Mouse (Mus musculus) embryonic fibroblast, embryonic 13.5 days (primary cell): Measurements from ENCODE around the gene St14. TPM values are rescaled to one million over a fixed set of nuclear protein-coding genes. Genes with fewer than 3 reads are reported as not detected.
"Not testable (repeated sequence)": the region's sequence is repeated elsewhere in the genome, so short reads cannot be mapped to it uniquely, and the experiment has no call there.

Experiments
- H3K27ac ChIP-seq: 2 replicates; pipeline ENCODE4 v1.5.1; 2012; ENCODE audit warnings: low read length, control low read depth, inconsistent platforms; ENCODE audit not compliant: insufficient read depth
- H3K4me1 ChIP-seq: 2 replicates; pipeline ENCODE4 v1.6.1; 2011; ENCODE audit warnings: low read length; ENCODE audit not compliant: control insufficient read depth, insufficient read depth
- H3K4me3 ChIP-seq: 2 replicates; pipeline ENCODE4 v1.5.1; 2011; ENCODE audit warnings: mild to moderate bottlenecking, control low read depth, low read length; ENCODE audit not compliant: insufficient read depth
- CTCF ChIP-seq: IDR thresholded peaks from 2 replicates; pipeline ENCODE4 v1.5.1; 2011; ENCODE audit warnings: mild to moderate bottlenecking, control low read depth, low read length, moderate library complexity, borderline replicate concordance; ENCODE audit not compliant: insufficient read depth
- POLR2A ChIP-seq: IDR thresholded peaks from 2 replicates; pipeline ENCODE4 v1.6.1; 2011; ENCODE audit warnings: low read depth, mild to moderate bottlenecking, control low read depth, low read length, moderate library complexity
- polyA plus RNA-seq: library from polyadenylated mRNA; stranded (reverse); fragments of >200 nt; gene quantifications from 2 replicates; pipeline ENCODE4 v1.2.4, GENCODE M21; 2011; ENCODE audit warnings: low read depth; ENCODE audit not compliant: missing spikeins, insufficient read length

The St14 gene
- 1.1 and 1.2 TPM in 2 replicates for polyA plus RNA-seq

- H3K4me1 ChIP-seq, result no peaks in the 10 kb centered on the region
- no peak for TF ChIP-seq CTCF
- no peak for TF ChIP-seq POLR2A
- H3K4me3 ChIP-seq, result peak within 1 kb of the TSS; percentile 19
- no peak within 1 kb of the TSS for H3K27ac ChIP-seq
Measured at GRCm38 (mm10) chr9:31131205-31131968, at the start of gene St14. Gene St14, minus strand, starts transcription at chr9:31131853.

- no peak overlapping the region for H3K4me3 ChIP-seq
- no peak overlapping the region for H3K27ac ChIP-seq
- peaks cover 16% of the 10 kb centered on the region for H3K4me1 ChIP-seq
- TF ChIP-seq CTCF (no peak), POLR2A (no peak)
Measured at GRCm38 (mm10) chr9:31177692-31178091, 46.0 kb upstream of the St14 start.

GRCm38 (mm10) chr9:31176379-31177130 lies 44.9 kb upstream of the St14 start:
- TF ChIP-seq CTCF (no peak), POLR2A (no peak)
- Histone ChIP-seq H3K4me3 (no peak overlapping the region), H3K4me1 (peaks cover 8% of the 10 kb centered on the region), H3K27ac (no peak overlapping the region)

GRCm38 (mm10) chr9:31175978-31176377 lies 44.3 kb upstream of the St14 start:
- no peak for TF ChIP-seq POLR2A
- TF ChIP-seq CTCF, result no peak
- Histone ChIP-seq H3K4me1 (peaks cover 7% of the 10 kb centered on the region), H3K27ac (no peak overlapping the region), H3K4me3 (no peak overlapping the region)

GRCm38 (mm10) chr9:31175346-31175745 lies 43.7 kb upstream of the St14 start:
- peaks cover 7% of the 10 kb centered on the region for H3K4me1 ChIP-seq
- TF ChIP-seq CTCF (no peak), POLR2A (no peak)
- no peak overlapping the region for H3K4me3 ChIP-seq
- no peak overlapping the region for H3K27ac ChIP-seq

- TF ChIP-seq POLR2A, result no peak
- TF ChIP-seq CTCF, result no peak
- Histone ChIP-seq H3K27ac (no peak overlapping the region), H3K4me1 (no peaks in the 10 kb centered on the region), H3K4me3 (no peak overlapping the region)
Measured at GRCm38 (mm10) chr9:31168356-31169093, 36.9 kb upstream of the St14 start.

GRCm38 (mm10) chr9:31167305-31167704 lies 35.7 kb upstream of the St14 start:
- H3K4me1 ChIP-seq, result no peaks in the 10 kb centered on the region
- no peak for TF ChIP-seq POLR2A
- no peak for TF ChIP-seq CTCF
- no peak overlapping the region for H3K27ac ChIP-seq
- H3K4me3 ChIP-seq, result no peak overlapping the region

- H3K4me1 ChIP-seq, H3K4me3 ChIP-seq, H3K27ac ChIP-seq: not testable (repeated sequence)
Measured at GRCm38 (mm10) chr9:31165505-31165904, 33.9 kb upstream of the St14 start.

- Histone ChIP-seq H3K27ac (no peak overlapping the region), H3K4me3 (no peak overlapping the region)
- TF ChIP-seq POLR2A, result no peak
- TF ChIP-seq CTCF, result no peak
Measured at GRCm38 (mm10) chr9:31163327-31163726, 31.7 kb upstream of the St14 start.

More at GRCm38 (mm10) chr9:31163327-31163726, 31.7 kb upstream of the St14 start:
- no peaks in the 10 kb centered on the region for H3K4me1 ChIP-seq
